ENCODE assay signal across 12 mouse cellular contexts in genomic region chr10:107341151-107341550, GRCm38 (mm10).
DNase-seq lines count a peak whose midpoint lies in the region; ATAC-seq lines count a peak whose summit lies in the region.
"Had no signal": no experiment of that assay in that cellular context is flagged by ENCODE, and none has a peak within 500 bp of the region (broad histone marks: within the 10 kb centered on the region; RNA-seq: fewer than 3 reads in every experiment).

No protein-coding gene starts in this region.

- no peaks in the 10 kb centered on the region for H3K27me3 ChIP-seq in forebrain, embryonic 12.5 days
- no peaks in the 10 kb centered on the region for H3K27me3 ChIP-seq in forebrain, embryonic 10.5 days (ENCODE audit: poor library complexity, severe bottlenecking)
- H3K27me3 ChIP-seq in neural tube, embryonic 12.5 days (replicated peaks): no peaks in the 10 kb centered on the region
- no peaks in the 10 kb centered on the region for H3K27me3 ChIP-seq in hindbrain, embryonic 16.5 days (replicated peaks; ENCODE audit: control insufficient read depth, insufficient read depth, low read length)
- H3K27me3 ChIP-seq: liver, embryonic 12.5 days had no signal

- H3K9ac ChIP-seq in forebrain, embryonic 12.5 days: no peak overlapping the region
- H3K9ac ChIP-seq in neural tube, embryonic 12.5 days: no peak overlapping the region
- no peak overlapping the region for H3K9ac ChIP-seq in hindbrain, embryonic 16.5 days (ENCODE audit: low read depth, low read length)
- H3K9ac ChIP-seq: liver, embryonic 12.5 days had no signal

- H3K9me3 ChIP-seq in forebrain, embryonic 12.5 days: no peaks in the 10 kb centered on the region
- no peaks in the 10 kb centered on the region for H3K9me3 ChIP-seq in forebrain, embryonic 10.5 days
- H3K9me3 ChIP-seq in neural tube, embryonic 12.5 days: no peaks in the 10 kb centered on the region
- H3K9me3 ChIP-seq in hindbrain, embryonic 16.5 days (ENCODE audit: control insufficient read depth, low read length): no peaks in the 10 kb centered on the region
- H3K9me3 ChIP-seq: limb, embryonic 10.5 days; liver, embryonic 12.5 days had no signal

- no peak overlapping the region for H3K4me2 ChIP-seq in forebrain, embryonic 12.5 days
- H3K4me2 ChIP-seq in neural tube, embryonic 12.5 days (replicated peaks): no peak overlapping the region
- no peak overlapping the region for H3K4me2 ChIP-seq in hindbrain, embryonic 16.5 days (ENCODE audit: low read length)
- H3K4me2 ChIP-seq: liver, embryonic 12.5 days had no signal

- WGBS in forebrain, embryonic 12.5 days: 54% methylated on average over 4 of the region's 4 CpGs
- WGBS in forebrain, embryonic 10.5 days: 71% methylated on average over 4 of the region's 4 CpGs
- WGBS in neural tube, embryonic 12.5 days: 41% methylated on average over 4 of the region's 4 CpGs
- WGBS in hindbrain, embryonic 16.5 days: 41% methylated on average over 4 of the region's 4 CpGs

- ATAC-seq in forebrain, embryonic 12.5 days (ENCODE audit: low FRiP score): peak; percentile 63; the same call in 1 of the 2 replicates
- peak; percentile 52; the same call in 1 of the 2 replicates for ATAC-seq in neural tube, embryonic 12.5 days (ENCODE audit: low FRiP score, low read depth)
- peak; percentile 68 for ATAC-seq in hindbrain, embryonic 16.5 days
- ATAC-seq in activated CD4-positive, CD25-positive, alpha-beta regulatory T cell, adult 4 months: no peak
- ATAC-seq: liver, embryonic 12.5 days had no signal

- DNase-seq in forebrain, embryonic 10.5 days (ENCODE audit: extremely low spot score, low spot score): no peak
- no peak for DNase-seq in neural tube, embryonic 10.5 days (ENCODE audit: extremely low spot score, low spot score)
- no peak for DNase-seq in frontal cortex, postnatal 36 days (ENCODE audit: low spot score in 2 of 2)
- DNase-seq: cerebellum, adult 18-20 months; heart, adult 2 months had no signal

- no peaks in the 10 kb centered on the region for H3K36me3 ChIP-seq in forebrain, embryonic 12.5 days (replicated peaks)
- H3K36me3 ChIP-seq in forebrain, embryonic 10.5 days (replicated peaks): no peaks in the 10 kb centered on the region
- no peaks in the 10 kb centered on the region for H3K36me3 ChIP-seq in neural tube, embryonic 12.5 days
- no peaks in the 10 kb centered on the region for H3K36me3 ChIP-seq in hindbrain, embryonic 16.5 days (ENCODE audit: control insufficient read depth, insufficient read depth, low read length)
- H3K36me3 ChIP-seq: limb, embryonic 10.5 days; liver, embryonic 12.5 days had no signal

- H3K27ac ChIP-seq in forebrain, embryonic 12.5 days: no peak overlapping the region
- H3K27ac ChIP-seq in forebrain, embryonic 10.5 days: no peak overlapping the region
- no peak overlapping the region for H3K27ac ChIP-seq in neural tube, embryonic 12.5 days
- no peak overlapping the region for H3K27ac ChIP-seq in hindbrain, embryonic 16.5 days (ENCODE audit: low read depth, low read length)
- H3K27ac ChIP-seq: heart, adult 2 months; layer of hippocampus, adult 2 months; limb, embryonic 10.5 days; liver, embryonic 12.5 days had no signal

- no peak overlapping the region for H3K4me3 ChIP-seq in forebrain, embryonic 12.5 days (replicated peaks)
- H3K4me3 ChIP-seq in forebrain, embryonic 10.5 days: no peak overlapping the region
- no peak overlapping the region for H3K4me3 ChIP-seq in neural tube, embryonic 12.5 days
- H3K4me3 ChIP-seq in hindbrain, embryonic 16.5 days (ENCODE audit: low read length): no peak overlapping the region
- H3K4me3 ChIP-seq: heart, adult 2 months; layer of hippocampus, adult 2 months; limb, embryonic 10.5 days; liver, embryonic 12.5 days had no signal

- H3K4me1 ChIP-seq in forebrain, embryonic 12.5 days: no peaks in the 10 kb centered on the region
- peaks cover 12% of the 10 kb centered on the region; the same call in 1 of the 2 replicates for H3K4me1 ChIP-seq in forebrain, embryonic 10.5 days
- H3K4me1 ChIP-seq in neural tube, embryonic 12.5 days: peaks cover 2% of the 10 kb centered on the region; the same call in 1 of the 2 replicates
- no peaks in the 10 kb centered on the region for H3K4me1 ChIP-seq in hindbrain, embryonic 16.5 days (ENCODE audit: control insufficient read depth, insufficient read depth, low read depth, low read length)
- H3K4me1 ChIP-seq: limb, embryonic 10.5 days; liver, embryonic 12.5 days had no signal
